Mouse (Mus musculus) myocyte (in vitro differentiated cells): ENCODE measurements around the gene Zfp3.

Source experiments
- CEBPB ChIP-seq: IDR thresholded peaks from 2 replicates; pipeline ENCODE4 v1.6.1; 2011; ENCODE audit warnings: mild to moderate bottlenecking, moderate library complexity; ENCODE audit not compliant: poor library complexity, insufficient read depth, severe bottlenecking
- E2F4 ChIP-seq: IDR thresholded peaks from one replicate; pipeline ENCODE4 v1.6.1; 2011; ENCODE audit warnings: mild to moderate bottlenecking, control low read depth, moderate library complexity; ENCODE audit not compliant: insufficient read depth
- MYOD1 ChIP-seq, 3 experiments: IDR thresholded peaks; one replicate each; pipeline ENCODE4 v1.6.1; 2011; ENCODE audit warnings: control low read depth in 2 of 3, low read depth in 2 of 3, mild to moderate bottlenecking in 2 of 3, moderate library complexity in 1 of 3; ENCODE audit not compliant: insufficient read length in 2 of 3, control insufficient read depth in 1 of 3
- MYOG ChIP-seq, 3 experiments: IDR thresholded peaks; one replicate each; pipeline ENCODE4 v1.6.1; 2011; ENCODE audit warnings: control low read depth in 2 of 3, low read depth in 2 of 3, mild to moderate bottlenecking in 2 of 3; ENCODE audit not compliant: insufficient read length in 2 of 3, control insufficient read depth in 1 of 3, insufficient read depth in 1 of 3
- POLR2A ChIP-seq: IDR thresholded peaks from one replicate; pipeline ENCODE4 v1.6.1; 2011; ENCODE audit warnings: low read depth, mild to moderate bottlenecking, control low read depth, moderate library complexity; ENCODE audit not compliant: insufficient read length
- POLR2AphosphoS2 ChIP-seq: IDR thresholded peaks from one replicate; pipeline ENCODE4 v1.6.1; 2011; ENCODE audit warnings: low read depth, control low read depth; ENCODE audit not compliant: insufficient read length
- REST ChIP-seq: IDR thresholded peaks from one replicate; pipeline ENCODE4 v1.6.1; 2011; ENCODE audit warnings: mild to moderate bottlenecking, control low read depth, moderate library complexity; ENCODE audit not compliant: insufficient read depth, insufficient read length
- SRF ChIP-seq: IDR thresholded peaks from one replicate; pipeline ENCODE4 v1.6.1; 2011; ENCODE audit warnings: low read depth; ENCODE audit not compliant: control insufficient read depth, insufficient read length
- TCF3 ChIP-seq: IDR thresholded peaks from one replicate; pipeline ENCODE4 v1.6.1; 2011; ENCODE audit warnings: low read depth, control low read depth; ENCODE audit not compliant: insufficient read length
- USF1 ChIP-seq: IDR thresholded peaks from one replicate; pipeline ENCODE4 v1.6.1; 2011; ENCODE audit warnings: low read depth, mild to moderate bottlenecking, control low read depth, moderate library complexity

DNA sequence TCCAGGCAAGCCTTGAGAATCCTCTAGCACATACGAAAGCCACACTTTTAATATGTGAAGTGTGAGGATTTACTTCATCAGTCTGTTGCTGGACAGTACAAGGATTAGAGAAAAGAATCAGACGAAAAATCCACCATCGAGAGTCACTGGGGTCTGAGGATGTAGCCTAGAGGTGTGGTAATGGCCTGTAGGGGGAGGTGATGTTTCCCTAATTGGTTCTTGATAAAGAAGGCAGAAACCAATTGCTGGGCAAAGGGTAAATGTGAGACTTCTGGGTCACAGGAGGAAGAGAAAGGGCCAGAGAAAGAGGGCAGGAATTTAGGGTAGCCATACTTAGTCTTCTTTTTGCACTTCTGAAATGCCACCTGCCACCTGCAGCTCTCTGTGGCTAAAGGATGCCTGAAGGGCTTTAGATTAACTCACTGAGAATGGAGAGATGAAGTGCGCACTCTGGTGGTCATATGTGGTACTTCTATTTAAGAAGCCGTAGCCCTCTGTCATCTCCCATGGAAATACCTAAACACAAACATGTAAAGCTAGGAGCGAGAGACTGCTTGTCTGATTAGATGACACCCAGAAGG, 51.6 kb downstream of the Zfp3 start:
- TF ChIP-seq USF1 (no peak), POLR2A (no peak), MYOD1 (IDR thresholded peaks at IDR 0.05; ENCODE audit: control insufficient read depth in 1 of 3, insufficient read length in 2 of 3, low read depth in 2 of 3) (no peak), SRF (no peak), POLR2AphosphoS2 (no peak), E2F4 (no peak), MYOG (IDR thresholded peaks at IDR 0.05; ENCODE audit: control insufficient read depth in 1 of 3, insufficient read depth in 1 of 3, insufficient read length in 2 of 3, low read depth in 2 of 3) (no peak), TCF3 (no peak), REST (no peak), CEBPB (no peak)
